Mouse (Mus musculus): ENCODE data around the gene Tulp4. TPM values are rescaled to one million over a fixed set of nuclear protein-coding genes. Genes with fewer than 3 reads are reported as not detected.
"Not testable (repeated sequence)": the region's sequence is repeated elsewhere in the genome, so short reads cannot be mapped to it uniquely, and the experiment has no call there.

Tulp4 gene
- total RNA-seq, 2 experiments from 2014 or later = 103 to 106 TPM

DNA sequence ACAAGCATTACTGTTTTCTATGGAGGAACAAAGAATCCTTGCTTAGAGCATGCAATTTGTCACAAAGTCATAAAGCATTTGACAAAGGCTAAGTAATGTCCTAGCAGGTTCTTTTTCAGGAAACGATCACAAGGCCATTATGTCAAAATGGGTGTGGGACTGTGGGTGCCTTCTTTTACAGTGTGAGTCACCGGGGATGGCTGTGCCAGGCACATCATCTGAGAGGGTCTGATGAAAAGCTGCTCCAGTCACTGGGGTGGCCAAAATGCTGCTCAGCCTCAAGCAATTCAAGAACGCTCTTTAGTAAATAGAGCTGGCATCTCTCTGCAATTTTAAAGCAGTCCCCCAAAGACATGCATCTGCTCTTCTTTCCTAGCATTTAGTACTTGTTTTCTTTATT is 74.2 kb downstream of the Tulp4 start:
- intact Hi-C loops (cut with DNase I) = no loop called here
- no peak for DNase-seq

DNA sequence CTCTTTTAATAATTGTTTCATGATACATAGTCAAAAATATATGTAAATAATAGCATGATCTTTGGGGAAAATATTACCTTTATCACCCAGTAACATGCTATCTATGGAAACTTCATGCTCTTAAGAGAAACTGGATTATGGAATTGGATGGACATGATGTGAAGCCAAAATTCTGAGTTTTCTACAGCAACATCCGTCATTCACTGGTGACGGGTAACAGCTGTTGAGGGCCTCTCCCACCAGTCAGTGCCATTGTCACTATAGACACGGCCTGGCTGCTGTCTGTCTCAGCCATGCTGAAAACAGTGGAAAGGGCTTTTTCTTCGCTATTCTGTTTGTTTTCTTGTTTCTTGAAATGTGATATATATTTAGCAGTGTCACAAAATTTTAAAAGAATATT is 76.5 kb downstream of the Tulp4 start:
- no peak for DNase-seq
- intact Hi-C loops (cut with DNase I) = no loop called here

DNA sequence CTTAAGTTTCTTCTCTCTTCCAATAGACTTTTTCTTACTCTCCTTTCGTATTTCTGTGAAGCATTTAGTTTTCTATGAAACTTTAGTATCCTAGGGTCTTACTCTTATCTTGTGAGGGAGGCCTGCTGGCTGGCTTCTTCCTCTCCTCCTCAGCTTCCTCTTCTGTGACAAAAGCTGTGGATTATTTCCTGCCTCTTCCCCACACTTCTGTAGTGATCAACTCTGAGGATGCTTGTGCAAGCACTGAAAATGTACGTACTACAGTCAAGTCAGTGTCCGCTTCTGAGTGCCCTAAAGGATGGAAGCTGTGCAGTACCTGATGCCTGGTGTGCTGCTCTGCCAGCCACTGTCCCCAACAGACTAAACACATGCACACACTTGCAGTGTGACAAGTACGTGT is 80.4 kb downstream of the Tulp4 start:
- intact Hi-C loops (cut with DNase I) = no loop called here
- DNase-seq = no peak

DNA sequence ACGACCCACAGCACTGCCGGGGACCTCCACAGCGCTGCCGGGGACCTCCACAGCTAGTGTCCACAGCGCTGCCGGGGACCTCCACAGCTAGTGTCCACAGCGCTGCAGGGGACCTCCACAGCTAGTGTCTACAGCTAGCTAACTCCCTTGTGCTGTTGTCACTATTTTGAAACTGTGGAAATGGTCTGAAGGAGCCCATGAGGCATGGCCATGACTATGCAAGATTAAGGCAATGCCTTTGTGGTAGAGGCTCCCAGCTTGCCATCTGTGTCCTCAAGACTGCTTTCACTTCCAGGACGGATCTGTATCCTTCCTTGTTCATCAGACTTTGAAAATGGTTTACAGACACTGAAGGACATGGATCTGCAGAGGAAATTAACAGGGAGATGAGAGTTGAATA is 80.9 kb downstream of the Tulp4 start:
- DNase-seq = no peak
- intact Hi-C loops (cut with DNase I) = no loop called here

DNA sequence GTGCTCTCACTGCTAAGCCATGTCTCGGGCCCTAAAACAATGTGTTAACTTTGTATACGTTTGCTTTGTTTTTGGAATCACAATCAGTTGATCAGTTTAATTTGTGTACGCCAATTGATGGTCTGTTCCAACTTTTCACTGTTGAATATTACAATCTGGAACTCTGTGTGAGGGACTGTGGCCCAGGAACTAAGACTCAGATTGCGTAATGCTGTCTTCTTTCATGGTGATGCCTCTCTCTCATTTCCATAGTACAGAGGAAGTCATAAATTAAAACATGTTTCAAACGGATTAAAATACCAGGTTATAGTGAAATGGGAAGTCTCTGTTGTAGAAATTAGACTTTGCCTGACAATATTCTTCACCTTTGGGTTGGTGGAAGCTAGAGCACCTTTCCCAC is 83.0 kb downstream of the Tulp4 start:
- no peak for DNase-seq
- intact Hi-C loops (cut with DNase I) = no loop called here

DNA sequence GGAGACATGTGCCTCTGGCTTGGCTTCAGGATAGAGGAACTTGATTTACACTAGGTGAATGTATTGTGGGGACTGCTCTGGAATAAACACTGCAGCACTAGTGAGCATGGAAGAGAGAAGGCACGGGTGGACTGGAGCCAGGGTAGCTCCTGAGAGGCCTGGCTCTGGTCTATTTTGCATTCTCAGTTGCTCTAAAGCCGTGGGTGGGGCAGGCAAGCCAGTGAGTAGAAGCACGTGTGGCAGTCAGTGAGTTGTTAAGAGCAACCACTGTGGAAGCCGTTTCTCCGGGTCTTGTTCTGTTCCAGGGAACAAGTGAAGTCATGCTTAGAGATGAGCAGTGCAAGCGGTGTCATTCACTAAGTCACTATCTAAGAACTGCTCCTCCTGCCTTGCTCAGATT is 86.0 kb downstream of the Tulp4 start:
- intact Hi-C loops (cut with DNase I) = no loop called here
- DNase-seq = no peak

DNA sequence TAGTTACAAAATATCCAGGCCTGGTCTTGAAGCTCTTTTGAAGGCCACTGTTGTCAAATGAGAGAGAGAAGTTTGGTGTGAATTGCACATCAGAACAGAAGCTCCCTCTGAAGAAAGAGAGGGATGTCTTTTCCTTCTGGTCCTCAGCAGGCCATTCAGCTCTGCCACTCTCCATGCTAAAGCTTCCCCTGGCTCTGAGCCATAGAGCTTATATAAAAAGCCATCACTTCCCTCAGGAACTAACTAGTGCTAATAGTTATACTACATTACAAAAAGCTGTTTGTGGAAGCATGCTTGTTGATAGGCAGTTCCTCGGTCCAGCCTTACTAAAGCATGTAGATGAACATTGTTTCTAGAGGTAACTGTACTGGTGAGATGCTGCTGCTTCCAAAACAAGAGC is 89.2 kb downstream of the Tulp4 start:
- intact Hi-C loops (cut with DNase I) = no loop called here

DNA sequence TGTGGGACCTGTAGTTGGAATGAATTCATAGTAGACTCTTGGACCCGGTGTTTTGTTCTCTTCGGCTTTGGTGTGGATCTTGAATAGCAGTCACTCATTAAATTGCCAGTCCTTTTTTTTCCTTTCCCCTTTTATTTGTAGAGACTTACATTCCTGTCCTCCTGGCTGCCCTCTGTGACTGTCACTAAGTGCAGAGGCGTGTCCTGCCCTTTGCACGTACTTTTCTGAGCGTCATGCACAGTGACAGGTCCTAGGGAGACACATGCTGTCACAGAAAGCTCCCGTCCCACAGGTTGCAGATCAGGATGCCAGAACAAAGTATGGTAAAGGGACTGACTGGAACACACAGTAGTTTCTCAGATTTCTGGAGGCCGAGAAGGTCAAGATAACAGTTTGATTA is 91.3 kb downstream of the Tulp4 start:
- intact Hi-C loops (cut with DNase I) = no loop called here
- DNase-seq = no peak

More for the DNA sequence above, 89.2 kb downstream of the Tulp4 start:
- DNase-seq = no peak

DNA sequence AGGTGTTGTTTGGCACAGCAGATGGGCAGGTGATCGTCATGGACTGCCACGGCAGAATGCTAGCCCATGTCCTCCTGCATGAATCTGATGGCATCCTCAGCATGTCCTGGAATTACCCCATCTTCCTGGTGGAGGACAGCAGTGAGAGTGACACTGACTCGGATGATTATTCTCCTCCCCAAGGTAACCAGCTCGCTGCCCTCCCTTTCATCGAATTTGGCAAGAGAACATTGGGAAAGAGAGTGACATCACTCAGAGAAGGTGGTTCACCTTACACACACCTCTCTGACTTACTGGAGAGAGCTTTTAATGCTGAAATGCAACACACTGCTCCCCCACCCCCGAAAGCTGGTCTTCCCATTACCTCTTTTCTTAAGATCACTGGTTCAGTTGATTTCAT is 92.4 kb downstream of the Tulp4 start:
- intact Hi-C loops (cut with DNase I) = no loop called here
- DNase-seq = no peak

DNA sequence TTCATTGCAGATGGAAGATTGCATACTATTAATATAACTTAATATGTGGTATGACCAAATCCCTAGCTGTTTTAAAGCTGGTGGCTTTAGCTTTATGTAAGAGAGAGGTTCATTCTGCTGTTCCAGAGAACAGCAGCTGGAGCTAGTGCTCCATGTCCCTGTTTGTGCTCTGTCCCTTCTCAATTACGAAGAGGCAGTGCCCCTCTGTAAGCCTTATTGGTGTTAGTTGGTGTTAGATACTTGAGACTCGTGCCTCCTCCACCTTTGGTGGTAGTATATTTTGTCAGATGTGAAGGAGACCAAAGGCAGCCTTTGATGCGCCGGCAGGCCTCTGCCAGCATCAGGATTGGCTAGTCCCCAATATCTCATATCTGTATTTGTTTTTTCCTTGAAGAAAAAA is 92.9 kb downstream of the Tulp4 start:
- intact Hi-C loops (cut with DNase I) = no loop called here
- DNase-seq = no peak

DNA sequence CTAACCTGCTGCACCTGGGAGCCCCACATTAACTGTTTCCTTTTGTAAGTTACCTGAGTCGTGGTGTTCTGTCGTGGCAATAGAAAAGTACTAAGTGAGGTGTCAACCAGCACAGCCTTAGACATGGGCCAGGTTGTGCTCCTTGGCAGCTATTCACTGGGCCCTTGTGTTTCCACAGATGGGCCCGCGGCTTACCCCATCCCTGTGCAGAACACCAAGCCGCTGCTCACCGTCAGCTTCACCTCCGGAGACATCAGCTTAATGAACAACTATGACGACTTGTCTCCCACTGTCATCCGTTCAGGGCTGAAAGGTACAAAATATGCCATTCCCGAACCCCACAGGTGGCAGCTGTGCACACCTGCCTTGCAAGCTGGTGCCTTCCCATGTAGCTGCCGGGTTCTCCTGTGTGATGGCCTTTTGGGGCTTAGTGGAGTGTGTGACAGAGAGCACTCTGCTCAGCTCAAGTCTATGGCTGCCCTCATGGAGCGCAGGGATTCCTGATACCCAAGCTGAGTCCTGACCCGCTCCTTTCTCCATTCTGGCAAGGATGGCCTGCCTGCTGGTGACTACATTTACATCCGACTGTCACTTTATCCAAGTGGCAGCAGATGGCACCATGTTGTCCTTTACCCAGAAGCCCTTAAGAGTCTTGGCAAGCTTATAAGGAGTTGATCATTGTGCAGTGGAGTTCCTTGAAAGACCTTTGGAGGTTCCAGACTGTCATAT is 95.4 kb downstream of the Tulp4 start:
- intact Hi-C loops (cut with DNase I) = no loop called here
- DNase-seq = no peak

DNA sequence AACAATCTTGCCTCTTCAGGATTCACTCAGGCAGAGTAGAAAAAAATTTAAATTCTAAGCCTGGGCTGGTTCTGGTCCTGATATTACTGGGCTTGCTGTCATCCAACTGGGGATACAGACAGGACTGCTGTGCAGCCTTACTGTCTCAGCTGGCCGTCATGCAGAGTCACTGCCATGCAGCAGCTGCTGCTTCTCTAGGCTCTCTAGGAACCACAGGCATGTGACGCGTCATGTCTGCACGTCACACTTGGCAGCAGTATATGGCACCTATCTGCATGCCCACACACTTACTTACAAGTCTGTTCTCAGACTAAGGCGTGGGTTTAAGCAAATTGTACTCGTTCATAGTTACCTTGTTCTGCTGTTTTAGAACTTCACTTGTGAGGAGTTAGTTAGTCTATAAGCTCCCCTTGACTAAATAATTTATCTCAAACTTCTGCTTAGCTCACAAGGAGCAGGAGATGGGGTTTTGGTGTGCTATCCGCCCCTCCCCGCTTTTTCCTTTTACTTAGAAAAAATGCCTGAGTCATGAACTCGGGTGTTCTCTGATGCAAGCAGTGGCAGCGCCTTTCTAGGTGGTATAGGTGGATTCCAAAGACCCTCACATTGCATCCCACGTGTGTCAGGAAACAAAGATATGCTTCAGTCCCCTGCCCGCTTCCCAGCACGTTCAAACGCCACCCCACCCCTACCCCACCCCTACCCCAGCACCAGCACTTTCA is 96.3 kb downstream of the Tulp4 start:
- no peak for DNase-seq
- intact Hi-C loops (cut with DNase I) = no loop called here

DNA sequence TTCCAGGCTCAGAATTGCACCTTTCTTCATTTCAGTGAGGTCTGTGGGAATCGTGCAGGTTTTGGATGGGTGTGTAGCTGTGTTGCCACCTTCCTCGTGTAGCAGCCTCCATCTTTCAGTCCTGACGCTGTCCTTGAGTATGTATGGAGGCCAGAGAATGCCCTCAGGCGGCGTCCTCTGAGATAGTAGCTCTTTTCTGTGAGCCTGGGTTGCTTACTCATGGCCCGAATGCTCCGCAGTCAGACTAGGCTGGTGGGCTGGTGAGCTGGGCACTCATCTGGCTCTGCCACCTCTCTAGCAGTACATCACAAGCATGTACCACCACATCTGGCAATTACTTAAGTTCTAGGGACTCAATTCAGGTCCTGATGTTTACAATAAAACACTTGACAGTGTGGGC is 96.9 kb downstream of the Tulp4 start:
- DNase-seq = no peak
- intact Hi-C loops (cut with DNase I) = no loop called here

DNA sequence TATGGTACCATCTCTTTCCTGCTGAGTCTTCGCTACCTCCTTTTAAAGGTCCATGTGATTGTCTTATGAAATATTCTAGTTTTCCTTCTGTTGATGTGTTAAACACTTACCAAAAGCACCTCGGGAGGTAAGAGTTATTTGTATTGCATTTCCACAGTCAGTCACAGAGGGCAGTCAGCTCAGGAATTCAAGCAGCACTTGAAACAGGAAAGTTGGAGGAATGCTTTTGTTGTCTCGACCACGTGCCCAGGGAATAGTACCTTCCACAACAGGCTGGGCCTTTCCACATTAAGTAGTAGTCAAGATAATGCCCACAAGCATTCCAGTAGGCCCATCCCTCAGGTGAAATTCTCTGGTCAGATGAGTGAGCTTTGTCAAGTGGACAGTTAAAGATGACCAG is 97.6 kb downstream of the Tulp4 start:
- intact Hi-C loops (cut with DNase I) = no loop called here
- no peak for DNase-seq

DNA sequence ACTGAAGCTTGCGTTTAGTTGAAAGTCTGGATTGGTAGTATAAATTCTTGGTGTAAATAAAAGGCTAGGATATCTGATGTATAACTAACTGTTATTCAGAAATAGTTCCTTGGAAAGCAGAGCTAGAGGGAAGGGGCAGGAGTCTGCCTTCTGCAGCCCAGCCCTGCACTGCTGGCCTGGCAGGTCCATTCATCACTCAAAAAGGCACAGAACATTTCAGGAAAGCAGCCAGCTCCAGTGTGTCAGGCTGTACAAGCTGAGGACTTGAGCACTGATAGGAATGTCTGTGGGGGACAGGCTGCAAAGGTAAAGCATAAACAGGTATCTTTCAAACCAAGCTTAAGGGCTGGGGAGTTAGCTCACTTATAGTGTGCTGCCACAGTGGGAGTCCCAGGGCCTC is 105.5 kb downstream of the Tulp4 start:
- intact Hi-C loops (cut with DNase I) = no loop called here
- no peak for DNase-seq

DNA sequence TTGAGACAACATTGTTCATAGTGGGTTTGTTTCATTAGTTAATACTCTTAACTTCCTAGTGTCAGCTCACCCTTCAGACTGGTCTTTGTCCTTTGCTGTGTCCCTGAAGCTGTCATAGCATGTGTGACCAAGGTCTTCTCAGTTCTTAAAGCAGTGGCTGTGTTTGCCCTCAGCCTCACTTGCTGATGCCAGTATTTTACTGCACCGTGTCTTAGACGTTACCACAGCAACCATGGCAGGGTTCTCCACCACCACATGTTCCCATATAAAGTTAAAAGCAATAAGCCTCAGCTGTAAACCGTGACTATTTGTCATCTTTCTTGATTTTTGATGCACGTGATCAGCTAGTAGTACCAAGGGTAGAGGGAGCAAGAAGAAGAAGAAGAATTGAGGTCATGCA is 109.4 kb downstream of the Tulp4 start:
- intact Hi-C loops (cut with DNase I) = no loop called here
- no peak for DNase-seq

DNA sequence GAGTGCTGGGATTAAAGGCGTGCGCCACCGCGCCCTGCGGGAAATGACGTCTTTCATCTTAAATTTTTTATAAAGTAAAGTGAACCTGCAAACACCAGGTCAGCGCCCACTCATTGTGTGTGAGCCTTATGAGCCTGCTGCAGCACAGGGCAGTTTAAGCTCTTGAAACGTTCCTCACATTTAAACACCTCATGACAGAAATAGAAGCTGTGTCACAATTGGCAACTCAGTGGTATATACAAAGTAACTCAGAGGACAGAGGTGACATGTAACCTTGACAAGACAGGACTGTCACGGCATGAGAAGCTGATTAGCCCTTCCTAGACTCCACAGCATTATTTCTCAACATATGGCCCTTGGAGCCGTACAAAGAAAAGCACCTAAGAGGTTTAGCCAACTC is 110.3 kb downstream of the Tulp4 start:
- intact Hi-C loops (cut with DNase I) = no loop called here
- no peak for DNase-seq

DNA sequence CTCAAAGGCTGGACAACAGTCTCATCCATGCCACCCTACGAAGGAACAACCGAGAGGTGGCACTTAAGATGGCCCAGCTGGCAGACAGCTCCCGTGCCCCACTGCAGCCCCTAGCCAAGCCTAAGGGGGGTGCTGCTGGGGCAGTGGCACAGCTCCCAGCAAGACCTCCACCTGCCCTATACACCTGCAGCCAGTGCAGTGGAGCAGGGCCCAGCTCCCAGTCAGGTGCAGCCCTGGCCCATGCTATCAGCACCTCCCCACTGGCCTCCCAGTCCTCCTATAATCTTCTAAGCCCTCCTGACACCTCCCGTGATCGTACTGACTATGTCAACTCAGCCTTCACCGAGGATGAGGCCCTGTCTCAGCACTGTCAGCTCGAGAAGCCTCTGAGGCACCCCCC is 126.4 kb downstream of the Tulp4 start:
- DNase-seq; intact Hi-C loops (cut with DNase I): not testable (repeated sequence)

DNA sequence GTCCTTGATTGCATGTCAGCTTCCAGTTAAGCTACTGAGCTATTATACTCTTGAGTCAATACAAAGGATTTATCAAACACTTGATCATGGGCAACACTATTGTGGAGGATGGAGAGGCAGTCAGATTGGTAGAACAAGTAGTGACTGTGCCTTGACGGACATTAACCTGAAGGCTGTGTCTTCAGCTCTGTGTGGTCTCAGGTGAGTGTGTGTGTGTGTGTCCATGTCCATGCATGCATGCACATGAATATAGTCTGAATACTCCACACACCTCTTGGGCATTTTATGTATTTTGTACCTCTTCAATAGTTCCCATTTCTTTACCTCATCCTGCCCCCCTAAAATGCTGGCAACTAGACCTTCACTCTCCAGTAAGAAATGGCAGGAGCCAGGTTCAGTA is 145.1 kb downstream of the Tulp4 start:
- DNase-seq = not testable (repeated sequence)

DNA sequence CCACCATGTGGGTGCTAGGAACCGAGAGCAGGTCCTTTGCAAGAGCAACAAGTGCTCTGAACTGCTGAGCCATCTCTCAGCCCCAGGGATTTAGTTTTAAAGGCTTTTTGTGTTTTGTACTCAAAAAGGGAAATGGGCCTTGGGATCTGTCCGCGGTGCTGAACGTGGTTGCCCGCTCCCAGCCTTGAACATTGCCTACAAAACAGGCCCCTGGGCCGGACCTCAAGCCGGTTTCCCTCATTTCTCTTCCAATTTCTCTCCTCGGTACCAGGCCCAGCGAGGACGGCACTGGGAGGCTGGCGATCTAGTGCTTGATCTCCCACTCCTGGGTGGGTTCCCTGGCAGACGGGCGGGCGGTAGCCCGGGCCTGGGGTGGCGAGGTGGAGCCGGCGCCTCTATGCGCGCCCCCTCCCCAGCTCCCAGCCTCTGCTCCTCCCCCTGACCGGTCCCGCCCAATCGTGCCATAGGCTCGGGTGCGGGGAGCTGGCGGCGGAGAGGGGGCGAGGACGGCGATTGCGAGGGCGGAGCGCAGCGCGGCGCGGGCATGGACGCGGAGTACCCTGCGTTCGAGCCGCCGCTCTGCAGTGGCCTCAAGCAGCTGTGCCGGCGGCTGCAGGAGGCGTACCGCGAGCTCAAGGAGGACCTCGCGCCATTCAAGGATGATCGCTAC is 150.3 kb downstream of the Tulp4 start, which contains the start of gene Tmem181a:
Gene Tmem181a, plus strand, starts transcription at position 461 of the 670 bp plus-strand sequence.
- intact Hi-C loops (cut with DNase I); DNase-seq: not testable (repeated sequence)

More for the DNA sequence above, 145.1 kb downstream of the Tulp4 start:
- intact Hi-C loops (cut with DNase I) = not testable (repeated sequence)

DNA sequence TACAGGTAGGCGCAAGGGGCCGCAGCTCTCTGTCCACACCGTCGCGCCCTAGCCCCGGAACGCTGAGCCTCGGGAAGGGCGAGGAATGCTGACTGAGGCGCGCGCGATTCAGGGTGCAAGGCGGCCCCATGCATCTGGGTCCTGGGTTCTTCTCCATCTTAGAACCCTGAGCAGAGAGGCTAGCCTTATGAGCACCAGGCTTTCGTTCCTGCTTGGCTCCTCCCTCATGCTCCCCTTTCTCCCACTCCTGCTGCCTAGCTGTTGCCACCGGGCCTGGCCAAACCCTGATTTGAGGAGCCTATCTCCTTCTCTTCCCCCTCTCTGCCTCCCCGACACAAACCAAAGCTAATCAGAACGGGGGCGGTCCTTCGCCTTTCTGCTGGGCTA is 150.8 kb downstream of the Tulp4 start:
- intact Hi-C loops (cut with DNase I); DNase-seq: not testable (repeated sequence)
